Mouse (Mus musculus): Measurements from ENCODE around the gene Noxo1. TPM values are rescaled to one million over a fixed set of nuclear protein-coding genes. Genes with fewer than 3 reads are reported as not detected.

Gene Noxo1
- total and polyA plus RNA-seq, 3 experiments, result 0.62 to 2.4 TPM; not detected in 1

DNA sequence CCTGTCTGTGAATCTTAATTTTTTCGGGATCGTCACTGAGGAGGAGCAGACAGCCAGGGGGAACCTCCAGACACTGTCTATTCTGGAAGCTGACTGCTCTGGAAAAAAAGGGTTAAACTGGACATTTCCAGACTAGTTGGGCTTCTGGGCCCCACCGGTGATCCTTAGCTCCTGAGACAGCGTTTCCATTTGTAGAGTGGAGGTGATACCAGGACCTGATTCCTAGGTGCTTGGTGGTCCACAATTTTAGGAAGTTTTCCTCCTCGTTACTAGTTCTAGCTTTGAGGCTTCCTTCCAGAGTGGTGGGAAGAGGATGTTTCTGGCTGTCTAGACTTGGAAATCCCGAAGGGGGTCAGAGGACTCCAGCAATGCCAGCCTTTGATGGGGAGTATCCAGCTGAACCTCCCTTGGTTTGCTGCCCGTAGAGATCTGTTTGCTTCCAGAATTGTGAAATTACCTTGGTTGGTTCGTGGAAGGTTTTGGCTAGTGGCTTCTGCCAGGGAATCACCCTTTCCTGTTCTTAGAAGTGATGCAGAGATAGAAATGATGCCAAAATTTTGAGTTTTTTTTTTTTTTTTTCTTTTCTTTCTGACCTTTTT is 25.7 kb upstream of the Noxo1 start:
- Histone ChIP-seq H3K27ac (ENCODE audit: control insufficient read depth, low read depth, low read length) (peak overlapping the region; percentile 46), H3K4me1 (ENCODE audit: control insufficient read depth in 1 of 2, insufficient read depth in 2 of 2, low read length in 2 of 2) (peaks cover 0 to 26% of the 10 kb centered on the region in 2 experiments; a peak in 3 of 4 replicates), H3K4me3 (ENCODE audit: control insufficient read depth in 1 of 2, insufficient read depth in 1 of 2, low read depth in 2 of 2, low read length in 2 of 2) (peak overlapping the region; percentile 90 to 99), H3K27me3 (ENCODE audit: control insufficient read depth in 1 of 2, insufficient read depth in 2 of 2, low read length in 2 of 2) (peaks cover 0 to 2% of the 10 kb centered on the region in 2 experiments; a peak in 1 of 4 replicates), H3K79me2 (ENCODE audit: control insufficient read depth, insufficient read depth, low read length, poor library complexity) (peaks cover 49% of the 10 kb centered on the region), H3K9ac (ENCODE audit: control insufficient read depth, low read depth, low read length, poor library complexity, severe bottlenecking) (peak overlapping the region; percentile 86), H3K9me3 (replicated peaks; ENCODE audit: insufficient read depth, low read length) (no peaks in the 10 kb centered on the region), H3K36me3 (ENCODE audit: control insufficient read depth in 1 of 2, insufficient read depth in 2 of 2, low read length in 2 of 2) (peaks cover 0 to 14% of the 10 kb centered on the region in 2 experiments; a peak in 2 of 4 replicates)
- TF ChIP-seq ETS1 (IDR thresholded peaks at IDR 0.05; ENCODE audit: low read depth, low read length), result no peak
- peak; percentile 40 for DNase-seq (ENCODE audit: low read depth, low spot score)

DNA sequence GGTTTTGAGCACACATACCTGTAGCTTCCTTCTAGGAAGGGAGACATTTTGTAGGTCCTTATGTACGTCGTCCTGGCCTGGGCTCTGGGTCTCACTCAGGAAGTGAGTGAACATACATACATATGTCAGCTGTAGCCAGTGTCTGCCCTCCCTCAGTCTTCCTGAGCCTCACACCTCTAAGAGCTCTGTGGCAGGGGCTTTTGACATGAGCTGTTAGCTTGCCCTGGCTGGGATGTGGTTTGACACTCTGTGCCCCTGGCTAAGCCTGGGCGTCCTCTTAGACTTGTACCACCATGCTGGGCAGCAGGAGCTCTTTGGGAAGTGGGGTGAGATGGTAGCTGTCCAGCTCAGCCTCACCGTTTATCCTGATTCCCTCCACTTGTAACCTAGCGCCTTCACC is 24.7 kb upstream of the Noxo1 start:
- H3K9me3 ChIP-seq (replicated peaks; ENCODE audit: insufficient read depth, low read length), result no peaks in the 10 kb centered on the region
- peaks cover 0 to 14% of the 10 kb centered on the region in 2 experiments; a peak in 2 of 4 replicates for H3K36me3 ChIP-seq (ENCODE audit: control insufficient read depth in 1 of 2, insufficient read depth in 2 of 2, low read length in 2 of 2)
- H3K27me3 ChIP-seq (ENCODE audit: control insufficient read depth in 1 of 2, insufficient read depth in 2 of 2, low read length in 2 of 2), result no peaks in the 10 kb centered on the region
- peaks cover 0 to 26% of the 10 kb centered on the region in 2 experiments; a peak in 3 of 4 replicates for H3K4me1 ChIP-seq (ENCODE audit: control insufficient read depth in 1 of 2, insufficient read depth in 2 of 2, low read length in 2 of 2)
- no peak overlapping the region; a peak in 1 of 4 replicates for H3K4me3 ChIP-seq (ENCODE audit: control insufficient read depth in 1 of 2, insufficient read depth in 1 of 2, low read depth in 2 of 2, low read length in 2 of 2)
- DNase-seq (ENCODE audit: low read depth, low spot score), result no peak
- TF ChIP-seq MEF2A (IDR thresholded peaks at IDR 0.05; ENCODE audit: extremely low read depth, insufficient replicate concordance, low read depth, low read length, poor library complexity, severe bottlenecking) (no peak), POLR2AphosphoS5 (IDR thresholded peaks at IDR 0.05; ENCODE audit: borderline replicate concordance, low read depth, low read length) (no peak), RAD21 (IDR thresholded peaks at IDR 0.05; ENCODE audit: low read depth, low read length) (no peak), ZC3H11A (IDR thresholded peaks at IDR 0.05; ENCODE audit: low read depth, low read length) (no peak), ZKSCAN1 (IDR thresholded peaks at IDR 0.05; ENCODE audit: low read depth, low read length) (no peak), MAZ (IDR thresholded peaks at IDR 0.05; ENCODE audit: low read depth, low read length) (no peak), TAL1 (IDR thresholded peaks at IDR 0.05; ENCODE audit: low read length) (no peak), NELFE (IDR thresholded peaks at IDR 0.05; ENCODE audit: low read depth, low read length) (no peak), TCF12 (IDR thresholded peaks at IDR 0.05; ENCODE audit: low read depth, low read length) (no peak), ZMIZ1 (IDR thresholded peaks at IDR 0.05; ENCODE audit: low read depth, low read length) (no peak), TBP (IDR thresholded peaks at IDR 0.05; ENCODE audit: low read depth, low read length) (no peak), BHLHE40 (IDR thresholded peaks at IDR 0.05; ENCODE audit: borderline replicate concordance, low read depth, low read length) (no peak), ELF1 (IDR thresholded peaks at IDR 0.05; ENCODE audit: low read depth, low read length) (no peak), SIN3A (IDR thresholded peaks at IDR 0.05; ENCODE audit: low read length) (no peak), CHD1 (IDR thresholded peaks at IDR 0.05; ENCODE audit: low read depth, low read length) (no peak), GABPA (IDR thresholded peaks at IDR 0.05; ENCODE audit: low read depth, low read length) (no peak), HCFC1 (IDR thresholded peaks at IDR 0.05; ENCODE audit: low read depth, low read length) (no peak), EP300 (IDR thresholded peaks at IDR 0.05; ENCODE audit: low read depth in 1 of 2, low read length in 2 of 2) (no peak), SMC3 (IDR thresholded peaks at IDR 0.05; ENCODE audit: low read depth, low read length) (no peak), MAX (IDR thresholded peaks at IDR 0.05; ENCODE audit: low read length) (no peak)
- peaks cover 51% of the 10 kb centered on the region for H3K79me2 ChIP-seq (ENCODE audit: control insufficient read depth, insufficient read depth, low read length, poor library complexity)
- H3K9ac ChIP-seq (ENCODE audit: control insufficient read depth, low read depth, low read length, poor library complexity, severe bottlenecking), result no peak overlapping the region
- no peak overlapping the region for H3K27ac ChIP-seq (ENCODE audit: control insufficient read depth, low read depth, low read length)

All from MEL (cell line).